Mouse (Mus musculus): ENCODE measurements around the gene Itgb1bp1. TPM values are rescaled to one million over a fixed set of nuclear protein-coding genes. Genes with fewer than 3 reads are reported as not detected.

Gene Itgb1bp1
- polyA plus RNA-seq, 1 experiment from 2014 or later = 43.7 TPM

DNA sequence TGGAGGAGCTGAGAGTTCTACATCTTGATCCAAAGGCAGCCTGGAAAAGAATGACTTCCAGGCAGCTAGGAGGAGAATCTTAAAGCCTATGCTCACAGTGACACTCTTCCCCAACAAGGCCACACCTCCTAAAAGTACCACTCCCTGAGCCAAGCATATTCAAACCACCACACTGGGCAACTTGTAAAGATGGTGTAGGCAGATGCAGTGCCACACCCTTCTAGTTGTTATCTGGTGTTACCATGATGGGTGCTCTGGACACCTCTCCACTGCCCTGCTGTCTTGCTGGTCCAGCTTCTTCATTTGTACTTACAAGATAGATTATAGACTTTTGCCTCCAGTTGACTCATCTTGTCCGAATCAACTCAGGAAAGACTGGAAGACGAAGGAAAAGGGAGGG lies 94.5 kb downstream of the Itgb1bp1 start:
- 87% methylated on average over 2 of the region's 2 CpGs for WGBS
- H3K4me2 ChIP-seq = no peak overlapping the region
- ATAC-seq (ENCODE audit: insufficient number of reproducible peaks, insufficient read depth, low FRiP score, low TSS enrichment, low read depth) = no peak
- no peak overlapping the region for H3K27ac ChIP-seq
- no peaks in the 10 kb centered on the region for H3K9me3 ChIP-seq
- peaks cover 37% of the 10 kb centered on the region for H3K36me3 ChIP-seq
- no peaks in the 10 kb centered on the region for H3K4me1 ChIP-seq (replicated peaks)
- H3K27me3 ChIP-seq = no peaks in the 10 kb centered on the region
- no peak overlapping the region for H3K4me3 ChIP-seq (replicated peaks)
- H3K9ac ChIP-seq (replicated peaks) = no peak overlapping the region

Other genes starting within 250 kb of the Itgb1bp1 start
- 121 and 125 TPM in 2 replicates for gene Cpsf3, start 893 bp downstream of the Itgb1bp1 start, polyA plus RNA-seq (2016; fragmentation: Nextera tagmentation; extraction: Ambion mirVana)
- 62.7 and 68.9 TPM in 2 replicates for gene Iah1, start 30.1 kb upstream of the Itgb1bp1 start, polyA plus RNA-seq (2016; fragmentation: Nextera tagmentation; extraction: Ambion mirVana)
- gene Adam17, start 87.3 kb upstream of the Itgb1bp1 start, polyA plus RNA-seq (2016; fragmentation: Nextera tagmentation; extraction: Ambion mirVana) = 47.6 and 49.7 TPM in 2 replicates
- gene Ywhaq, start 131.4 kb upstream of the Itgb1bp1 start, polyA plus RNA-seq (2016; fragmentation: Nextera tagmentation; extraction: Ambion mirVana) = 791 and 812 TPM in 2 replicates